Mouse (Mus musculus) gastrocnemius, adult 18-20 months (tissue): ENCODE results near the gene Fopnl. TPM values are rescaled to one million over a fixed set of nuclear protein-coding genes. Genes with fewer than 3 reads are reported as not detected.

ENCODE experiments used
- DNase-seq: peaks from one replicate; pipeline ENCODE4 v3.0.0; 2021; ENCODE audit warnings: low spot score
- long read RNA-seq, 2 experiments: library from polyadenylated mRNA; stranded (forward); transcript quantifications; one replicate each; pipeline ENCODE4 v2.0.0; 2021
- total RNA-seq, 2 experiments: library from RNA; stranded (reverse); gene quantifications; 2 replicates each; pipeline ENCODE4 v1.2.3; 2021

Fopnl gene
- 10 to 100 TPM; 68.6 to 70.6 TPM for total RNA-seq
- long read RNA-seq, experiment 1, transcript Fopnl-205 (3 exons, 1,147 nt): minor isoform, 29 of 209 reads
- long read RNA-seq, experiment 1, transcript Fopnl-201 (5 exons, 1,465 nt): major isoform, 31 of 209 reads
- long read RNA-seq, experiment 1, partial matches to known transcripts: 0 of 209 reads
- long read RNA-seq, experiment 1, other reads (novel, unspliced or antisense): 149 of 209 reads
- long read RNA-seq, experiment 2, transcript Fopnl-205 (3 exons, 1,147 nt): minor isoform, 18 of 222 reads
- long read RNA-seq, experiment 2, transcript Fopnl-201 (5 exons, 1,465 nt): major isoform, 48 of 222 reads
- long read RNA-seq, experiment 2, partial matches to known transcripts: 1 of 222 reads
- long read RNA-seq, experiment 2, other reads (novel, unspliced or antisense): 155 of 222 reads

DNA sequence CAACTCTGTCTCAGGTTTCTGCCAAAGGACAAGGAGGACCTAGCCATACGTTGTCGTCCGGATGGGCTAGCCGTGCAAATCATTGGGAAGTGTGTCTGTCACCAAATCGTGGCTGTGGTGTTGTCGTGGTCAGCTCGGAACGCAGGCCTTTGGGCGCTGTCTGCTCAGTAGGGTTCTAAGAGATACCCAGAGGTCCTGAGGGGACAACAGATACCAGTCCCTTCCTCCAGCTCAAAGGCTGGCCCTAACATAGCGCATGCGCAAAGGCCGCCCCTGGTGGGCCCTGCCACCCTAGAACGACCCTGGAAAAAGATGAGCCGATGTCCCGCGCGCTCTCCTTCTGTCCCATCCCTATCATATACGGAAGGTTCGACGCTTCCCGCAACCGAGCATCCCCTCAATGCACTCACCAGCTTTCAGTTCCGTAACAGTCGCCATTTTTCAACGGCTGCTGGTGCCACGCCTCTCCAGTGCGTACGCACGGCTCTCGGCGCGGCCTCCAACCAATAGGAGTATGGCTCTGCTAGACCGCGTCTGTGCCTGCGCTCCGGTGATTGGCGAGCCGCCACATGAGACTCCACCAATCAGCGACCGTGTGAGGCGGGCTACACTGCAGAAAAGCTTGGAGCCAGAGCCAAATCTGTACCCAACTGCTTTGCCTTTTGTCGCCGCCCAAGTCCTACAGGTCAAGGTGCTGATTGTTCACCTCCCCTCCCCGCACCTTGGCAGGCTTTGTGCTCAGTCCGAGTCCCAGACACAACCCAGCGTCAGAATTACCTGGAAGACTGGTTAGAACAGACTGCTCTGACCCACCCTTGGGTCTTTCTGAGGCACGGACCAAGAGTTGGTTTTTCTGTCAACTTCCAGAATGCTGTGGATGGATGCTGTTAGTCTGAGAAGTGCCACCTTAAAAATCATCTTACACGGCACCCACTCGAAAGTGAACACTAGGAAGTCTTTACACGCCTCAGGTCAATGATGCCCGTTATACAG lies at the start of gene Fopnl:
Gene Fopnl, minus strand, starts transcription at position 522 of the 993 bp plus-strand sequence.
- peak; percentile 97 for DNase-seq

GRCm38 (mm10) chr16:14366017-14366416 lies 48.8 kb upstream of the Fopnl start:
- no peak for DNase-seq

GRCm38 (mm10) chr16:14365457-14365856 lies 48.3 kb upstream of the Fopnl start:
- no peak for DNase-seq

GRCm38 (mm10) chr16:14364066-14364465 lies 46.9 kb upstream of the Fopnl start:
- no peak for DNase-seq

GRCm38 (mm10) chr16:14363496-14363895 lies 46.3 kb upstream of the Fopnl start:
- no peak for DNase-seq

GRCm38 (mm10) chr16:14362099-14362820 lies 45.1 kb upstream of the Fopnl start:
- no peak for DNase-seq

DNA sequence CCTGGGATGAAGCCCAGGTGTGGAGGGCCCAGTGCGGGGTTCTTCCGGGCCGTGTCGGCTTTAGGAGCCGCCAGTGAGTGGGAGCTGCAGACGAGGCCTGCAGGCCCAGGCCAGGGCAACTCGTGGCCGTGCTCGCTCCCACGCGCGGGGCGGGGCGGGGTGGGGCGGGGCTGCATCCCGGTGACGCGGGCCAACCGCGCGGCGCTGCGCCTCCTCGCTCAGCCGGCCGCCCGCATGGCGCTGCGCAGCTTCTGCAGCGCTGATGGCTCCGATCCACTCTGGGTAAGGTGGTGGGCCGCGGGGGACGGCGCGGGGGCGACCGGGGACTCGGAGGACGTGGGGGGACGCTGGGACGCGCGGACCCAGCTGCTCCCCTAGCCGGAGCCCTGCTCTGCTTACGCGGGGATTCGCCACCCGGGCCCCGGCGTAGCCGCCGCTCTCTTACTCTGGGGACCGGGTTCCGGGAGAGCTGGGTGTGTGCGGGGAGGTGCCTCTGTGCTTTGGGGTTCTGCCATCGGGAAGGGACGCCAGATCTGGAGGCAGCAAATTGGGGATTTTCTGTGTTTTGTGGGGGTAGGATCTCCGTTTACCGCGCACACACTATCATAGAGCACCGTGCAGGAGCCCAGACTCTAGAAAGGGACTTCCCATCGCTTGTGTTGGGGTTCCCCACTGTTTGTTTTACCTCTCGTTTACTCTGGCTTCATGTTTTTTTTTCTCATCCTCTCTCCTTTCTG lies 44.3 kb upstream of the Fopnl start, which contains the start of gene Abcc1:
Gene Abcc1, plus strand, starts transcription at position 197 of the 737 bp plus-strand sequence.
- peak; percentile 65 for DNase-seq

- no peak for DNase-seq
Measured at GRCm38 (mm10) chr16:14360931-14361330, 43.7 kb upstream of the Fopnl start.

DNA sequence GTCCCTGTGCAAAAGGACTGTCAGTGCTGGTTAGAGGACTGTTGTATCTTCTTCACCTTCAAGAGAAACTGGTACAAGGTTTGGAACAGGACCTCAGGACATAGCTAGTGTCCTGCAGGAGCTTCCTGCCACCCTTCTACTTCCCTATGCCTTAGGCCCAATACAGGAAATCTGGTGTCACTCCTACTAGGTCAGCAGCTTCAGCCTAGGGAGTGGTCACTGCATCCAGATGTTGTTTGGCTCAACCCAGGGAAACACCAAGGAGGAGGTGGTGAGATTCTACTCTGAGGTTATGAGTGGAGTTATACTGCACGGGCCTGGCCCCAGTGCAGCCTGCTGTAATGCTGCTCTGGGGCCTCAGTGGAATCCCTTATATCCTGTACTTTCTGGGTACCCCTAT lies 41.3 kb upstream of the Fopnl start:
- DNase-seq: no peak

GRCm38 (mm10) chr16:14357859-14358258 lies 40.7 kb upstream of the Fopnl start:
- DNase-seq: no peak

GRCm38 (mm10) chr16:14352663-14353062 lies 35.5 kb upstream of the Fopnl start:
- DNase-seq: no peak

DNA sequence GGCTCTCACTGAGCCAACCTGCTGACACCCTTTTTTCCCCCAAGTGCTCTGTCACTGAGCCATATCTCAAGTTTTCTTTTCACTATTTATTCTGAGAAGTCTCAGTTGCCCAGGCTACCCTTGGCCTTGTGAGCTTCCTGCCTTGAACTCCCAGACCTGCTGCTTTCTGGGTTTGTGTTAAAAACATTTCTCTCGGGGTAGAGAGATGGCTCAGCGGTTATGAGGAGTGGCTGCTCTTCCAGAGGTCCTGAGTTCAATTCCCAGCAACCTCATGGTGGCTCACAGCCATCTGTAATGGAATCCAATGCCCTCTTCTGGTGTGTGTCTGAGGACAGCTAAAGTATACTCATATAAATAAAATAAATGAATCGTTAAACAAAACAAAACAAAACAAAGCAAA lies 35.0 kb upstream of the Fopnl start:
- no peak for DNase-seq

DNA sequence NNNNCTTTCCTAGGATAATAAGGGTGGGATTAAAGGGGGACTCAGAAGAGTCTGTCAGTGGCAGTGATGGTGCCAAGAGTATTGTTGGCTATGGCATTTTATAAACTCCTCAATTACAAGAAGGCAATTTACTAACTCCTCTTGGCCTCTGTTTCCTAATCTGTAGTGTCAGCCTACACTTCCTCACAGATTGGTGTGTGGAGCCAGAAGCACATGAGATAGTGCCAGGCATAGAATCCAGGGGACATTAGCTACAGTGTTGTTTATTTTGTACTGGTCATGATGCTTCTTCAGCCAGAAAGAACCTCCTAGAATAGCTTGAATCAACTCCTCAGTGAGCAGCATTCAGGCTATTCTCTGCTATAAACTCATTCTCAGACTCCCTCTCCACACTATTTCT lies 34.4 kb upstream of the Fopnl start:
- no peak for DNase-seq

GRCm38 (mm10) chr16:14344967-14345366 lies 27.8 kb upstream of the Fopnl start:
- no peak for DNase-seq

DNA sequence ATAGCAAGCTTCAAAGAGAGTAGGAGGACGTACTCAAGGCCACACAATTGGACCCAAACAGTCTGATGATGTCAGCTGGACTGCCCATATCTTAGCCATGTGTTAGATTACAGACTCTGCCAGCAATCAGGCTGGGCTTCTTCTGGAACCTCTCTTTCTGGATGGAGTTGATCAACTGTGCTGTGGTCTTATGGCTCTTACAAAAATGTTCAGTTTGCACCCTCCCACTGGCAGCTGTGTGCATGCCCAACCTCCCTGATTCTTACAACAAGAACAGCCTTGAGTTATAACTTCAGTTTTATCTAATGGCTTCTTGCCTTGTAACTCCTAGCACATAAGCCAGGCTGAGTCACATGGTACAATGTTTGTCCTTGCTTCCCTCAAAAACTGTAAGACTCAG lies 11.0 kb upstream of the Fopnl start:
- no peak for DNase-seq

GRCm38 (mm10) chr16:14320494-14320893 lies 3.3 kb upstream of the Fopnl start:
- DNase-seq: no peak

- DNase-seq: no peak
Measured at GRCm38 (mm10) chr16:14319681-14320080, 2.5 kb upstream of the Fopnl start.

DNA sequence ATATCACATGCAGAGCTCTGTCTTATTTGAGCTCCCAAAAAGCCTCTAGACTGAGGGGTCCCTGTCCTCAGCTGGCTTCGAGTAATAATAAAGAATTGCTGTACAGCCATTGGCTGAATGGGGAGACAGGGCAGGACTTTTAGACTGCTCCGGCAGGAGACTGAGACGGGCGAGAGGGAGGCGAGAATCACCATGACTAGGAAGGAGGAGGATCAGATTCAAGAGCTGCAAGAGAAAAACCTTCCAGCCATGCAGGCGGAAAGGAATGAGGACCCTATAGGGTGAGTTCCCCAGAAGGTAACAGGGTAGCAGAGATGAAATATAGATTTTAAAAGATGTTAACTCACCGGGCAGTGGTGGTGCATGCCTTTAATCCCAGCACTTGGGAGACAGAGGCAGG lies 4.3 kb downstream of the Fopnl start:
- DNase-seq: no peak

- DNase-seq: no peak
Measured at GRCm38 (mm10) chr16:14311371-14311770, 5.8 kb downstream of the Fopnl start.

GRCm38 (mm10) chr16:14309833-14310232 lies 7.4 kb downstream of the Fopnl start:
- DNase-seq: no peak
